8 mouse cellular contexts compared by ENCODE assay signal in genomic region chr3:37845313-37846023, GRCm38 (mm10).
A peak's percentile ranks its signal among the peaks of the same experiment; 100 is the strongest.
DNase-seq lines count a peak whose midpoint lies in the region; ATAC-seq and TF ChIP-seq lines count a peak whose summit lies in the region.

No protein-coding gene starts in this region.

- H3K27me3 ChIP-seq in stomach, postnatal 0 days (ENCODE audit: control insufficient read depth, insufficient read depth, low read length) = no peaks in the 10 kb centered on the region

- H3K4me3 ChIP-seq in stomach, postnatal 0 days (ENCODE audit: low read depth, low read length) = no peak overlapping the region

- 62% methylated on average over 11 of the region's 11 CpGs for WGBS in stomach, postnatal 0 days

- H3K9me3 ChIP-seq in stomach, postnatal 0 days (ENCODE audit: control insufficient read depth, low read length) = no peaks in the 10 kb centered on the region

- H3K4me2 ChIP-seq in stomach, postnatal 0 days (replicated peaks; ENCODE audit: low read depth) = no peak overlapping the region

- peaks cover 12% of the 10 kb centered on the region; the same call in 1 of the 2 replicates for H3K4me1 ChIP-seq in stomach, postnatal 0 days (replicated peaks; ENCODE audit: control insufficient read depth, insufficient read depth)

- H3K9ac ChIP-seq in stomach, postnatal 0 days (ENCODE audit: low read length) = peak overlapping the region; percentile 14; the same call in 1 of the 2 replicates

- no peak for TF ChIP-seq CTCF in stomach, postnatal 0 days (IDR thresholded peaks at IDR 0.05; ENCODE audit: low read depth)

- H3K36me3 ChIP-seq in stomach, postnatal 0 days (ENCODE audit: control insufficient read depth, insufficient read depth, low read length) = no peaks in the 10 kb centered on the region

- ATAC-seq in stomach, postnatal 0 days (ENCODE audit: low FRiP score, low TSS enrichment) = peak; percentile 42; the same call in 1 of the 2 replicates

- H3K27ac ChIP-seq in stomach, postnatal 0 days (replicated peaks) = peak overlapping the region; percentile 58

- TF ChIP-seq EP300 in stomach, postnatal 0 days (optimal IDR thresholded peaks at IDR 0.05) = no peak

- peak; percentile 47 to 57 for DNase-seq in cerebellum, postnatal 14 days
- no peak for DNase-seq in cerebellum, postnatal 4 days (ENCODE audit: low spot score in 2 of 2)
- DNase-seq in urinary bladder, postnatal 36 days (ENCODE audit: low spot score in 2 of 2) = peak; percentile 20 to 38
- DNase-seq in urinary bladder, postnatal 4 days (ENCODE audit: low spot score in 2 of 2) = no peak
- DNase-seq in induced T-regulatory cell, adult 2 months (ENCODE audit: low read depth) = peak; percentile 17
- no peak for DNase-seq in stomach, postnatal 0 days (ENCODE audit: low spot score)
- no peak for DNase-seq in natural killer cell, adult 2 months (ENCODE audit: low spot score in 2 of 2)
- DNase-seq in retina, postnatal 1 day = no peak

Comparison
In these comparisons a context has a peak if more than half of its experiments do, and no peak if none do; other contexts are left out.
1. DNase-seq: peak in cerebellum, postnatal 14 days (2 of 2), urinary bladder, postnatal 36 days (2 of 2) and induced T-regulatory cell, adult 2 months (single experiment); none in cerebellum, postnatal 4 days (0 of 2), urinary bladder, postnatal 4 days (0 of 2), stomach, postnatal 0 days (single experiment), natural killer cell, adult 2 months (0 of 2) and retina, postnatal 1 day (single experiment).